Mouse (Mus musculus) right cerebral cortex, adult 18-20 months (tissue): ENCODE data around the gene Lilra6.
"Not testable (repeated sequence)": the region's sequence is repeated elsewhere in the genome, so short reads cannot be mapped to it uniquely, and the experiment has no call there.

ENCODE experiments used
- DNase-seq: peaks from one replicate; pipeline ENCODE4 v3.0.0; 2022; ENCODE audit warnings: mixed read lengths

The Lilra6 gene

DNA sequence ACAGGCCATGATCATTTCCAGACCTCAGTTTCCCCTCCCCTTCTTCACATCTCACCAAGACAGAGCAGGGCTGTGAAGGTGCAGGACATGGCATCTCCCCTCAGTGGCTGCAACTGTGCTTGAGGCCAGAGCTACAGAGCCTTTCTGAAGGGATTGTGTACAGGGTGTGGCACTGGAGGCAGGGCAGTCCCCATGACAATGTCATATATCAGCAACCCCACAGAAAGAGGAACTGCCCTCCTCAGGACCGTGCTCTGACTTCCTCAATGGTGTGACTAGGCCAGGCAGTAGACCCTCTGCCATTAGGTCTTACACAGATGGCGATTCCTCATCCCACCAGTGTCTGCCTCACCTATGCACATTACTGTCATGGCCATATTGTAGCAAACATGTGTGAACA, at the start of gene Lilra6:
Gene Lilra6 (minus strand): TSS at position 117 of the 400 bp plus-strand sequence.
- DNase-seq = not testable (repeated sequence)

DNA sequence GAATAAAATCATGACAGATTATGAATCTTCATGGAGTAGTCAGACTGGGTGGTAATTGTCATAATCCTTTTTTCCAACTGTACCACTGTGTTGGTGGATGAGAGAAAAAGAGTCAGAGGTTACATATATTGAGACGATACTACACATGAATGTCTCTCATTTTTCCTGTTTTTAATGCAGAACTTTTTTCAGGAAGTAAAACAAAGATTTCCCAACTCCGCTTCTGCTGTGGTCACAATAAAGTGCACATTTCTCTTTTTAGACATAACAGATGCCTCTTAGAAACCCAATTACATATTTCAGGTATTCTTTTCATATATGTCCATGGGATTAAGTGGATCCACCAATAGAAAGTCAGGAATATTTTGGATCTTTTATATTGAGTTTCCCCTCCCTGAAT, 46.7 kb upstream of the Lilra6 start:
- DNase-seq = no peak

- no peak for DNase-seq
Observed at GRCm38 (mm10) chr7:3957387-3957786, 42.1 kb upstream of the Lilra6 start.

GRCm38 (mm10) chr7:3949159-3949558, 33.9 kb upstream of the Lilra6 start:
- no peak for DNase-seq

- no peak for DNase-seq
Observed at GRCm38 (mm10) chr7:3948223-3948622, 32.9 kb upstream of the Lilra6 start.

DNA sequence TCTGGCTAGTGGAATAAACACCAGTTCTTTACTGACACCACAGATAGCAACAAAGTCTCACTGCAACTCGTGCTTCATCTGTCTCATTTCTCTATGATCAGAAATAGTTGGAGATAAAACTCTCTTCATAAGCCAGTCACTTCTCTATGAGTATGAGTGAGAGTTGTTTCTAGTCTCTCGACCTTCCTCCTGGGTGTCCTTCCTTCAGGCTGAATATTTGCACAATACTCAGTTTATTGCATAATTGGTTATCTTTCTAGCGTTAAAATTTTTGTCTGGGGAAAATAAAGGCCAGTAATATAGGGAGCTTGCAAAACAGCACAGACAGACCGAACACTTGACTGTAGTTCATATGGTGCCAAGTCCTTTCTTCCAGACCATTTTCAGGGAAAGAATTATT, 30.8 kb upstream of the Lilra6 start:
- DNase-seq = no peak

- no peak for DNase-seq
Observed at GRCm38 (mm10) chr7:3940915-3941314, 25.6 kb upstream of the Lilra6 start.

- DNase-seq = no peak
Observed at GRCm38 (mm10) chr7:3939866-3940525, 24.7 kb upstream of the Lilra6 start.

- not testable (repeated sequence) for DNase-seq
Observed at GRCm38 (mm10) chr7:3935473-3935872, 20.2 kb upstream of the Lilra6 start.

DNA sequence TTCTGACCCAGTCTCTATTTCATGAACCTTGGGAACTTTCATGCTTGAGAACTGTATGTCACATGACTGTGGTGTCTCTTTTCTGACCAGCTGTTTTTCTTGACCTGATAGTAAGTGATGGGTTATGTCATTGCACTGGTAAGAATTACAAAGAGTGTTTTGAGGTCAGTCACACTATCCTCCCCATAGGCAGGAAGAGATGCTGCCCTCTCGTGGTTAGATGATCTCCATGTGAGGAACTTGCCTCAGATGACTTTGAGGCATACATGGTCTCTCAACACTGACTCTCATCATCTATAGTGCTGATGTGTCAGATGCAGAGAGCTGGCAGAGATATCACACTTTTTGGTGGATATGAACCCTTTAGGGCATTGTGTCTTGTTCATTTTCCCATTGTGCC, 11.6 kb downstream of the Lilra6 start:
- DNase-seq = no peak

- not testable (repeated sequence) for DNase-seq
Observed at GRCm38 (mm10) chr7:3898036-3898590, 17.2 kb downstream of the Lilra6 start, which contains the start of gene Gm14548. Gm14548 (minus strand) TSS chr7:3898120.

- not testable (repeated sequence) for DNase-seq
Observed at GRCm38 (mm10) chr7:3875032-3875431, 40.3 kb downstream of the Lilra6 start.
